Mouse (Mus musculus): ENCODE measurements around the gene Slc29a3.

DNA sequence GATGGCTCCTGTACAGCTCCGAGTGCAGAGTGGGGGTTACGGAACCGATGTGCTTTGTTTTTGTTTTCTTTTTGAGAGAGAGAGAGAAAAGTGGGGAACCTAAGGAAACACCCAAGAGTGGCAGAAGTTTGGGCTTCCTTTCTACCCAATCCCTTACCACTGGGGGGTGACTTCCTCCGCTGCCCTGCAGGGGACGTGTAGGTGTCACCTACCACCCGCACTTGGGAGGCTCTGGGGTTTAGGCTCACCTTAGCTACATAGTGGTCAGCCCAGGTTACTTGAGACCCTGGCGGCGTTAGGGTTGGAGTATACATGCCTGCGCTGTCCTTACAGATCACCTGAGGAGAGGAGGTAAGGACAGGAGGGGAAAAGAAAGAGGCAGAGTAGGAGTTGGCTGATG, 667 bp upstream of the Slc29a3 start:
- TF ChIP-seq POLR2A (IDR thresholded peaks at IDR 0.05; ENCODE audit: borderline replicate concordance, insufficient read depth, low read length): no peak
- no peak for TF ChIP-seq CTCF (IDR thresholded peaks at IDR 0.05; ENCODE audit: borderline replicate concordance, insufficient read depth, low read depth, low read length)
